Mouse (Mus musculus): Measurements from ENCODE around the gene Hgd. TPM values are rescaled to one million over a fixed set of nuclear protein-coding genes. Genes with fewer than 3 reads are reported as not detected.

Hgd gene
- polyA plus RNA-seq, 1 experiment from 2014 or later, result 19.5 TPM

GRCm38 (mm10) chr16:37562414-37562813 is 17.5 kb upstream of the Hgd start:
- H3K9me3 ChIP-seq (replicated peaks), result no peaks in the 10 kb centered on the region
- no peaks in the 10 kb centered on the region for H3K27me3 ChIP-seq (replicated peaks)
- H3K4me1 ChIP-seq, result peaks cover 8% of the 10 kb centered on the region
- H3K36me3 ChIP-seq, result peaks cover 29% of the 10 kb centered on the region
- no peak overlapping the region for H3K27ac ChIP-seq
- WGBS (ENCODE audit: insufficient replicate concordance), result 78% methylated on average over 6 of the region's 6 CpGs
- ATAC-seq, result no peak
- H3K4me3 ChIP-seq, result no peak overlapping the region
- no peak overlapping the region for H3K9ac ChIP-seq
- no peak overlapping the region for H3K4me2 ChIP-seq

GRCm38 (mm10) chr16:37562961-37563360 is 17.0 kb upstream of the Hgd start:
- H3K27ac ChIP-seq, result no peak overlapping the region
- no peaks in the 10 kb centered on the region for H3K9me3 ChIP-seq (replicated peaks)
- H3K4me3 ChIP-seq, result no peak overlapping the region
- H3K27me3 ChIP-seq (replicated peaks), result no peaks in the 10 kb centered on the region
- ATAC-seq, result no peak
- H3K9ac ChIP-seq, result no peak overlapping the region
- H3K4me1 ChIP-seq, result peaks cover 8% of the 10 kb centered on the region
- WGBS (ENCODE audit: insufficient replicate concordance), result 88% methylated on average over 5 of the region's 5 CpGs
- H3K36me3 ChIP-seq, result peaks cover 28% of the 10 kb centered on the region
- no peak overlapping the region for H3K4me2 ChIP-seq

GRCm38 (mm10) chr16:37565117-37565516 is 14.8 kb upstream of the Hgd start:
- peak; percentile 71 for ATAC-seq
- no peaks in the 10 kb centered on the region for H3K27me3 ChIP-seq (replicated peaks)
- 31% methylated on average over 1 of the region's 1 CpGs for WGBS (ENCODE audit: insufficient replicate concordance)
- H3K4me2 ChIP-seq, result no peak overlapping the region
- H3K9me3 ChIP-seq (replicated peaks), result no peaks in the 10 kb centered on the region
- no peak overlapping the region for H3K4me3 ChIP-seq
- H3K27ac ChIP-seq, result no peak overlapping the region
- H3K4me1 ChIP-seq, result peaks cover 8% of the 10 kb centered on the region
- no peak overlapping the region for H3K9ac ChIP-seq
- H3K36me3 ChIP-seq, result peaks cover 30% of the 10 kb centered on the region

GRCm38 (mm10) chr16:37566107-37566506 is 13.8 kb upstream of the Hgd start:
- Histone ChIP-seq H3K4me3 (no peak overlapping the region), H3K36me3 (peaks cover 30% of the 10 kb centered on the region), H3K4me1 (peaks cover 8% of the 10 kb centered on the region), H3K27me3 (replicated peaks) (no peaks in the 10 kb centered on the region), H3K4me2 (no peak overlapping the region), H3K9me3 (replicated peaks) (no peaks in the 10 kb centered on the region), H3K9ac (no peak overlapping the region), H3K27ac (no peak overlapping the region)
- 76% methylated on average over 6 of the region's 6 CpGs for WGBS (ENCODE audit: insufficient replicate concordance)
- ATAC-seq, result no peak

GRCm38 (mm10) chr16:37567113-37568050 is 12.6 kb upstream of the Hgd start:
- WGBS (ENCODE audit: insufficient replicate concordance), result 84% methylated on average over 12 of the region's 12 CpGs
- no peak overlapping the region for H3K4me3 ChIP-seq
- no peak overlapping the region for H3K9ac ChIP-seq
- H3K9me3 ChIP-seq (replicated peaks), result no peaks in the 10 kb centered on the region
- H3K27ac ChIP-seq, result no peak overlapping the region
- no peak overlapping the region for H3K4me2 ChIP-seq
- no peaks in the 10 kb centered on the region for H3K27me3 ChIP-seq (replicated peaks)
- ATAC-seq, result no peak
- peaks cover 8% of the 10 kb centered on the region for H3K4me1 ChIP-seq
- peaks cover 35% of the 10 kb centered on the region for H3K36me3 ChIP-seq

- H3K36me3 ChIP-seq, result peaks cover 32% of the 10 kb centered on the region
- no peak overlapping the region for H3K27ac ChIP-seq
- no peaks in the 10 kb centered on the region for H3K4me1 ChIP-seq
- no peak overlapping the region for H3K4me3 ChIP-seq
- no peaks in the 10 kb centered on the region for H3K9me3 ChIP-seq (replicated peaks)
- ATAC-seq, result no peak
- H3K27me3 ChIP-seq (replicated peaks), result no peaks in the 10 kb centered on the region
- WGBS (ENCODE audit: insufficient replicate concordance), result 85% methylated on average over 3 of the region's 3 CpGs
- H3K4me2 ChIP-seq, result no peak overlapping the region
- no peak overlapping the region for H3K9ac ChIP-seq
Measured at GRCm38 (mm10) chr16:37571554-37571953, 8.4 kb upstream of the Hgd start.

- no peak overlapping the region for H3K27ac ChIP-seq
- H3K4me3 ChIP-seq, result no peak overlapping the region
- no peak overlapping the region for H3K4me2 ChIP-seq
- no peak for ATAC-seq
- no peaks in the 10 kb centered on the region for H3K9me3 ChIP-seq (replicated peaks)
- no peaks in the 10 kb centered on the region for H3K27me3 ChIP-seq (replicated peaks)
- peaks cover 31% of the 10 kb centered on the region for H3K36me3 ChIP-seq
- H3K4me1 ChIP-seq, result no peaks in the 10 kb centered on the region
- no peak overlapping the region for H3K9ac ChIP-seq
- WGBS (ENCODE audit: insufficient replicate concordance), result 90% methylated on average over 12 of the region's 12 CpGs
Measured at GRCm38 (mm10) chr16:37572117-37572754, 7.7 kb upstream of the Hgd start.

GRCm38 (mm10) chr16:37573061-37573460 is 6.9 kb upstream of the Hgd start:
- Histone ChIP-seq H3K27ac (no peak overlapping the region), H3K9me3 (replicated peaks) (no peaks in the 10 kb centered on the region), H3K27me3 (replicated peaks) (no peaks in the 10 kb centered on the region), H3K9ac (no peak overlapping the region), H3K4me1 (no peaks in the 10 kb centered on the region), H3K4me2 (no peak overlapping the region), H3K36me3 (peaks cover 26% of the 10 kb centered on the region), H3K4me3 (no peak overlapping the region)
- no peak for ATAC-seq
- 79% methylated on average over 5 of the region's 5 CpGs for WGBS (ENCODE audit: insufficient replicate concordance)

- H3K36me3 ChIP-seq, result peaks cover 13% of the 10 kb centered on the region
- WGBS (ENCODE audit: insufficient replicate concordance), result 35% methylated on average over 2 of the region's 3 CpGs
Measured at GRCm38 (mm10) chr16:37575325-37575724, 4.6 kb upstream of the Hgd start.

GRCm38 (mm10) chr16:37579591-37579990 is 362 bp upstream of the Hgd start:
- Histone ChIP-seq H3K9ac (no peak overlapping the region), H3K27ac (peak overlapping the region; percentile 54; the same call in 1 of the 2 replicates), H3K9me3 (replicated peaks) (no peaks in the 10 kb centered on the region), H3K27me3 (replicated peaks) (peaks cover 6% of the 10 kb centered on the region), H3K4me2 (no peak overlapping the region), H3K36me3 (no peaks in the 10 kb centered on the region; the same call in 1 of the 2 replicates), H3K4me3 (no peak overlapping the region), H3K4me1 (peaks cover 11% of the 10 kb centered on the region)
- ATAC-seq, result no peak
- 65% methylated on average over 1 of the region's 1 CpGs for WGBS (ENCODE audit: insufficient replicate concordance)

More at GRCm38 (mm10) chr16:37575325-37575724, 4.6 kb upstream of the Hgd start:
- Histone ChIP-seq H3K4me3 (no peak overlapping the region), H3K4me2 (no peak overlapping the region), H3K27me3 (replicated peaks) (no peaks in the 10 kb centered on the region), H3K4me1 (no peaks in the 10 kb centered on the region), H3K27ac (no peak overlapping the region), H3K9me3 (replicated peaks) (no peaks in the 10 kb centered on the region), H3K9ac (no peak overlapping the region)
- no peak for ATAC-seq

GRCm38 (mm10) chr16:37580651-37581050 is 698 bp downstream of the Hgd start:
- whole genome bisulfite sequencing (ENCODE audit: insufficient replicate concordance), result 61% methylated on average over 4 of the region's 4 CpGs
- Histone ChIP-seq H3K9ac (no peak overlapping the region), H3K4me1 (peaks cover 17% of the 10 kb centered on the region), H3K4me3 (peak overlapping the region; percentile 25), H3K36me3 (no peaks in the 10 kb centered on the region), H3K27me3 (replicated peaks) (peaks cover 8% of the 10 kb centered on the region), H3K27ac (peak overlapping the region; percentile 54; the same call in 1 of the 2 replicates), H3K9me3 (replicated peaks) (no peaks in the 10 kb centered on the region), H3K4me2 (peak overlapping the region; percentile 24)
- no peak for ATAC-seq

GRCm38 (mm10) chr16:37581901-37582300 is 1.9 kb downstream of the Hgd start:
- H3K4me3 ChIP-seq, result no peak overlapping the region
- WGBS (ENCODE audit: insufficient replicate concordance), result 74% methylated on average over 3 of the region's 3 CpGs
- no peak overlapping the region for H3K27ac ChIP-seq
- H3K27me3 ChIP-seq (replicated peaks), result peaks cover 11% of the 10 kb centered on the region
- no peaks in the 10 kb centered on the region for H3K36me3 ChIP-seq
- no peak overlapping the region for H3K9ac ChIP-seq
- no peaks in the 10 kb centered on the region for H3K9me3 ChIP-seq (replicated peaks)
- H3K4me1 ChIP-seq, result peaks cover 17% of the 10 kb centered on the region
- H3K4me2 ChIP-seq, result no peak overlapping the region
- ATAC-seq, result no peak

All from liver, embryonic 12.5 days (tissue).